Mouse (Mus musculus): ENCODE data around the gene Rdh5.

- TF ChIP-seq POLR2A (IDR thresholded peaks at IDR 0.05; ENCODE audit: borderline replicate concordance, extremely low read depth, insufficient read depth, insufficient read length, poor library complexity, severe bottlenecking) = no peak
- no peak for TF ChIP-seq CTCF (IDR thresholded peaks at IDR 0.05; ENCODE audit: borderline replicate concordance, extremely low read depth, insufficient read depth, insufficient read length)
Measured at GRCm38 (mm10) chr10:128918246-128918645, 4.4 kb downstream of the Rdh5 start.

Data from brain, embryonic 14.5 days (tissue).